Mouse (Mus musculus) liver, embryonic 12.5 days (tissue): ENCODE measurements at regions not wholly inside any gene's neighbourhood (a gene's known extent, or its start where the extent isn't known, plus 50 kb on each side); places are given as distances from the start of the nearest gene placed in this dataset.

ENCODE experiments used
- ATAC-seq: fragments of 200-750 bp; cut with Nextera tagmentation; 2 replicates; pipeline ENCODE4 v1.8.0; 2017; ENCODE audit warnings: moderate number of reproducible peaks, mild to moderate bottlenecking, moderate library complexity
- H3K27ac ChIP-seq: fragments of 300-500 bp; sonication (generic); 2 replicates; pipeline ENCODE4 v1.5.1; 2016; ENCODE audit warnings: mild to moderate bottlenecking
- H3K27me3 ChIP-seq: fragments of 300-500 bp; sonication (generic); replicated peaks from 2 replicates; pipeline ENCODE4 v1.6.1; 2016; ENCODE audit warnings: mild to moderate bottlenecking, moderate library complexity
- H3K36me3 ChIP-seq: fragments of 300-500 bp; sonication (generic); 2 replicates; pipeline ENCODE4 v1.6.1; 2016; ENCODE audit warnings: mild to moderate bottlenecking, moderate library complexity
- H3K4me1 ChIP-seq: fragments of 300-500 bp; sonication (generic); 2 replicates; pipeline ENCODE4 v1.6.1; 2016
- H3K4me2 ChIP-seq: fragments of 300-500 bp; sonication (generic); 2 replicates; pipeline ENCODE4 v1.6.1; 2016; ENCODE audit warnings: mild to moderate bottlenecking, moderate library complexity
- H3K4me3 ChIP-seq: fragments of 300-500 bp; sonication (generic); 2 replicates; pipeline ENCODE4 v1.5.1; 2016; ENCODE audit warnings: mild to moderate bottlenecking, moderate library complexity
- H3K9ac ChIP-seq: fragments of 300-500 bp; sonication (generic); 2 replicates; pipeline ENCODE4 v1.6.1; 2016; ENCODE audit warnings: mild to moderate bottlenecking, moderate library complexity
- H3K9me3 ChIP-seq: fragments of 300-500 bp; sonication (generic); replicated peaks from 2 replicates; pipeline ENCODE4 v1.6.1; 2016; ENCODE audit warnings: mild to moderate bottlenecking, moderate library complexity
- WGBS: fragments of 180-500 bp; shearing (Covaris S2); methylation state at CpG from one replicate; pipeline ENCODE4 v1.1.7; 2016; ENCODE audit not compliant: insufficient replicate concordance; 5-methylcytosine and 5-hydroxymethylcytosine counted together

DNA sequence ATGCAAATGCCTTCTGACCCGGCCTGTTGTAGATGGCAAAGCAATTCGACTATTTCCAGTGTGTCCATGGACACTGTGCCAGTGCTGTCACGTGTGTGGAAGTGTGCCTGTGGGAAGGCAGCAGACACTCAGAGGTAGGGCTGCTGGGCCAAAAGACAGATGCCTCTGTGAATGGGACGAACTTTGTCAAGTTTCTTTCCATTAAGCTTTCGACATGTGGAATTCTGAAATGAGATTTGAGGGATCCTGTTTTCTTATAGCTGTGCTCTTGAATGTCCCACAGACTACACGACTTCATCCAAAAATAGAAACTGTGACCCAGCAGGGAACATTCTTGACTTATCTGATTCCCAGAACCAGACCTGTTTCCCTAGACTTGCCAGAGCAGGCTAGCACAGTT lies 56.0 kb upstream of the Acsl1 start:
- no peak for ATAC-seq
- H3K9ac ChIP-seq: no peak overlapping the region
- WGBS: 58% methylated on average over 6 of the region's 6 CpGs

DNA sequence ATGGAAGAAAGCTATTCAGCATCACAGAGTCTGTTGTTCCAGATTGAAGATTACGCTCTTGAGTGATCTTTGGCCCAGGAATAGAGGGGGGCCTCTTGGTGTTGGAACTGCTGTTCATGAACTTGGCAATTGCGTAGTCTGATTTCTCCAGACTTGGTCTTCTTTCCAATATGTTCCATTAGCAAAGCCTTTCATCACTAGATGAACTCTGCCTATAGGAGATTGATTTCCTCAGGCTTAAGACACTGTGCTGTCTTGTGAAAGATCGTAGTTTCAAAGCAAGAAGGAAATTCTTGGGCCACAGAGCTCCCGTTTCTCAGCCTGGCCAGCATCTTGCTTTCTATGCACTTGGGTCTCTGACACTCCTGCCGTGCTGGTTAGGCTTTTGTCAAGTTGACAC lies 51.4 kb upstream of the Acsl1 start:
- Histone ChIP-seq H3K27me3 (no peaks in the 10 kb centered on the region), H3K27ac (no peak overlapping the region), H3K4me2 (no peak overlapping the region), H3K36me3 (no peaks in the 10 kb centered on the region), H3K9ac (no peak overlapping the region), H3K4me3 (no peak overlapping the region), H3K4me1 (no peaks in the 10 kb centered on the region), H3K9me3 (no peaks in the 10 kb centered on the region)
- ATAC-seq: no peak
- WGBS: 72% methylated on average over 5 of the region's 5 CpGs

More for the DNA sequence above, 56.0 kb upstream of the Acsl1 start:
- no peak overlapping the region for H3K4me2 ChIP-seq
- H3K4me3 ChIP-seq: no peak overlapping the region
- no peaks in the 10 kb centered on the region for H3K36me3 ChIP-seq
- no peaks in the 10 kb centered on the region for H3K27me3 ChIP-seq
- H3K9me3 ChIP-seq: 0 out of 2 replicates have a peak, but pooled peaks cover 4% of the 10 kb centered on the region
- H3K4me1 ChIP-seq: no peaks in the 10 kb centered on the region
- H3K27ac ChIP-seq: no peak overlapping the region

DNA sequence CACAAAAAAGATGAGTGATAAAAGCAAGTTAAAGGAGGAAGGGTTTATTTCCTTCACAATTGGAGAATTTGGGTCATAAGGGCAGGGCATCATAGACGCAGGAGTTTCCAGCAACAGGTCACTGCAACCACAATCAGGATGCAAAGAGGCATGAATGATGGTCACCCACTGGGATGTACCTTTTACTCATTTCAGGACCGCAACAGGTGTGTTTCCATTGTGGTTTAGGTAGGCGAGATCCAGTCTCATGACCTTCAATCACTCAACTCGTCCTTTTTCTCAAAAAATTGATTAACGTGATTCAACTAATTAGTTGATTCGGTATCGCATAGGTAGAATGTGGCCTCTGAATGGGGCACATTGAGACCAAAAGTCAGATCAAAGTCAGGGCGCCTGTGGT lies 50.4 kb upstream of the Acsl1 start:
- H3K27ac ChIP-seq: no peak overlapping the region
- WGBS: 77% methylated on average over 8 of the region's 8 CpGs
- ATAC-seq: no peak
- H3K4me1 ChIP-seq: no peaks in the 10 kb centered on the region
- H3K4me3 ChIP-seq: no peak overlapping the region
- no peak overlapping the region for H3K4me2 ChIP-seq
- H3K27me3 ChIP-seq: no peaks in the 10 kb centered on the region
- H3K9ac ChIP-seq: no peak overlapping the region
- no peaks in the 10 kb centered on the region for H3K9me3 ChIP-seq
- no peaks in the 10 kb centered on the region for H3K36me3 ChIP-seq
